Mouse (Mus musculus) lung, postnatal 0 days (tissue): ENCODE results near the gene Gm29666. TPM values are rescaled to one million over a fixed set of nuclear protein-coding genes. Genes with fewer than 3 reads are reported as not detected.
A peak's percentile ranks its signal among the peaks of the same experiment; 100 is the strongest.

Experiments
- ATAC-seq: fragments of 200-750 bp; cut with Nextera tagmentation; 2 replicates; pipeline ENCODE4 v1.8.0; 2017; ENCODE audit warnings: moderate library complexity
- DNase-seq: peaks from one replicate; pipeline ENCODE4 v3.0.0-alpha.2; 2016; ENCODE audit warnings: low spot score
- H3K27ac ChIP-seq: fragments of 300-500 bp; sonication (generic); 2 replicates; pipeline ENCODE4 v1.5.1; 2014; ENCODE audit warnings: antibody characterized with exemption, mild to moderate bottlenecking, low read length, mixed read lengths
- H3K27me3 ChIP-seq: fragments of 300-500 bp; sonication (generic); replicated peaks from 2 replicates; pipeline ENCODE4 v1.6.1; 2014; ENCODE audit warnings: low read length, mixed read lengths; ENCODE audit not compliant: insufficient read depth
- H3K36me3 ChIP-seq: fragments of 300-500 bp; sonication (generic); 2 replicates; pipeline ENCODE4 v1.6.1; 2014; ENCODE audit warnings: low read length, mixed read lengths; ENCODE audit not compliant: insufficient read depth
- H3K4me1 ChIP-seq: fragments of 300-500 bp; sonication (generic); 2 replicates; pipeline ENCODE4 v1.6.1; 2014; ENCODE audit warnings: antibody characterized with exemption, low read depth, low read length, mixed read lengths; ENCODE audit not compliant: insufficient read depth
- H3K4me2 ChIP-seq: fragments of 300-500 bp; sonication (generic); replicated peaks from 2 replicates; pipeline ENCODE4 v1.6.1; 2014; ENCODE audit warnings: low read depth, mild to moderate bottlenecking, low read length, moderate library complexity, mixed read lengths
- H3K4me3 ChIP-seq: fragments of 300-500 bp; sonication (generic); 2 replicates; pipeline ENCODE4 v1.5.1; 2014; ENCODE audit warnings: low read depth, low read length
- H3K9ac ChIP-seq: fragments of 300-500 bp; sonication (generic); replicated peaks from 2 replicates; pipeline ENCODE4 v1.6.1; 2014; ENCODE audit warnings: low read depth, mild to moderate bottlenecking
- H3K9me3 ChIP-seq: fragments of 300-500 bp; sonication (generic); 2 replicates; pipeline ENCODE4 v1.6.1; 2016; ENCODE audit warnings: low read length, mixed read lengths
- CTCF ChIP-seq: IDR thresholded peaks from 2 replicates; pipeline ENCODE4 v1.5.1; 2016; ENCODE audit warnings: antibody characterized with exemption, mild to moderate bottlenecking
- EP300 ChIP-seq: IDR thresholded peaks from 2 replicates; pipeline ENCODE4 v1.6.1; 2016; ENCODE audit warnings: antibody characterized with exemption, mild to moderate bottlenecking, control low read depth
- WGBS: fragments of 180-500 bp; shearing (Covaris S2); extraction: QIAGEN DNeasy Blood & Tissue Kit; methylation state at CpG from one replicate; pipeline ENCODE4 v1.1.7; 2014; 5-methylcytosine and 5-hydroxymethylcytosine counted together
- polyA plus RNA-seq: library from polyadenylated mRNA; unstranded; fragments of >200 nt; fragmentation: Nextera tagmentation; extraction: Ambion mirVana; gene quantifications from 2 replicates; pipeline ENCODE4 v1.2.1, GENCODE M21; 2015

Gm29666 gene
- polyA plus RNA-seq, result 0.10 and 0.12 TPM in 2 replicates

DNA sequence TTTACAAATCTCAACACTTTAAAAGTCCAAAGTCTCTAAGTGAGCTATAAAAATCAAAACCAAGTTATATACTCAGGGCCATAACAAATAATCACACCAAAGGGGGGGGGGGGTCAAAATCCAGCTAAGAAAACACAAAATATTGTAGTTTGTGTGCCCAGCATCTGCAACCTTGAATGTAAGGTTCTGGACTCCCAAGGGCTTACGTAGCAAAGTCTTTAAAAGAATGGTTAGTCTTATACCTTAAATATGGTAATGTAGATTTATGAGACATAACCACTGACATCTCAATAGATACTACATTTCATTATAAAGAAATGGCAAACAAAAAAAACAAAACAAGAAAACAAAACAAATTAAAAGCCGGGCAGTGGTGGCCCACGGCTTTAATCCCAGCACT lies at the start of gene Gm29666:
Gene Gm29666, minus strand, starts transcription at position 101 of the 400 bp plus-strand sequence.
- 95% methylated on average over 3 of the region's 3 CpGs for WGBS
- TF ChIP-seq EP300, result no peak
- TF ChIP-seq CTCF, result no peak

GRCm38 (mm10) chr15:84968534-84968933 lies 48.7 kb upstream of the Gm29666 start:
- Histone ChIP-seq H3K27ac (no peak overlapping the region), H3K4me3 (no peak overlapping the region), H3K27me3 (no peaks in the 10 kb centered on the region), H3K36me3 (no peaks in the 10 kb centered on the region), H3K4me2 (no peak overlapping the region), H3K4me1 (no peaks in the 10 kb centered on the region), H3K9ac (no peak overlapping the region), H3K9me3 (no peaks in the 10 kb centered on the region)
- no peak for TF ChIP-seq EP300
- TF ChIP-seq CTCF, result no peak
- ATAC-seq (no peak), DNase-seq (no peak)
- WGBS, result 87% methylated on average over 4 of the region's 4 CpGs

More for the DNA sequence above, at the start of gene Gm29666:
- no peaks in the 10 kb centered on the region for H3K36me3 ChIP-seq
- H3K4me1 ChIP-seq, result peaks cover 6% of the 10 kb centered on the region; the same call in 1 of the 2 replicates
- H3K4me2 ChIP-seq, result no peak within 1 kb of the TSS
- H3K27ac ChIP-seq, result no peak within 1 kb of the TSS
- no peak for DNase-seq
- no peaks in the 10 kb centered on the region for H3K9me3 ChIP-seq
- H3K27me3 ChIP-seq, result no peaks in the 10 kb centered on the region
- no peak within 1 kb of the TSS for H3K4me3 ChIP-seq
- no peak for ATAC-seq
- H3K9ac ChIP-seq, result no peak within 1 kb of the TSS

DNA sequence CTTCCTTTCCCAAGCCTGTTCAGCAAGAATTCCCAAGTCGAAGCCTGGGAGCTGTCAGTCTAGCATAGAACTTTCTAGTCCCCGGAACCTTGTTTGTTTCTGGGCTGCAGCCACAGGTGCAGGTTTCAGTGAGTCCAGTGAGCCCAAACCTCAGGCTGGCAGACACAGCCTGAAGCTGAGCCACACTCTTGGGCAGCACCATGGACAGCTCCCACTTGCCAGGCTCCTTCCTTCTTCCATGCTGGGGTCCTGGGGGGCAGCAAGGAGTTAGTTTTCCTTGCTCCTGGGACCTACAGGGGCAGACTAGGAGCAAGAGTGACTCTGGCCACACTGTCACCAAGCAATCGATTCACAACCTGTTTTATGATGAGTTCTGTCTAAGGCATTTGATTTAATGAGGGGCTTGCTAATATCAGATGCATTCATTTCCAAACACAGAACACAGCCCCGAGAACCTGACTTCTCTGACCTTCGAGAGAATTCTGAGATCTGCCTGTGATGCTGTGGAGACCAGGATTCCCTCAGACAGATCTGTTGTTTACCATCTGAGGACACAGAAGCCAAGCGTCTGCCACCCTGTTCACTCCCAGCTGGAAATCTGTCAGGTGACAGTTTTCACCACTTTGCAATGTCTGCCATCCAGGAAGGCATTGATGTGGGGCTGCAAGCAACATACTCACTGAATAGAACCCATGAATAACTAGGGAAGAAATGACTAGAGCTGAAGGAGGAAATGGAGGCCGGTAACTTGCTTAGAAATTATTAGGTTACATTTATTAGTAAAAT lies 45.9 kb upstream of the Gm29666 start:
- no peak overlapping the region for H3K9ac ChIP-seq
- no peaks in the 10 kb centered on the region for H3K9me3 ChIP-seq
- WGBS, result 55% methylated on average over 7 of the region's 7 CpGs
- TF ChIP-seq EP300 (no peak), CTCF (no peak)
- no peak overlapping the region for H3K4me2 ChIP-seq
- ATAC-seq, result no peak
- H3K27ac ChIP-seq, result no peak overlapping the region
- H3K4me1 ChIP-seq, result no peaks in the 10 kb centered on the region
- H3K27me3 ChIP-seq, result no peaks in the 10 kb centered on the region
- H3K36me3 ChIP-seq, result no peaks in the 10 kb centered on the region
- no peak overlapping the region for H3K4me3 ChIP-seq
- DNase-seq, result peak; percentile 44

- DNase-seq (no peak), ATAC-seq (no peak)
- Histone ChIP-seq H3K27ac (no peak overlapping the region), H3K4me2 (no peak overlapping the region), H3K36me3 (no peaks in the 10 kb centered on the region), H3K4me1 (no peaks in the 10 kb centered on the region), H3K9me3 (no peaks in the 10 kb centered on the region), H3K27me3 (no peaks in the 10 kb centered on the region), H3K4me3 (no peak overlapping the region), H3K9ac (no peak overlapping the region)
- WGBS, result 82% methylated on average over 5 of the region's 5 CpGs
- TF ChIP-seq EP300, result no peak
- no peak for TF ChIP-seq CTCF
Observed at GRCm38 (mm10) chr15:84964771-84965170, 44.9 kb upstream of the Gm29666 start.

- no peaks in the 10 kb centered on the region for H3K4me1 ChIP-seq
- H3K4me2 ChIP-seq, result no peak overlapping the region
- no peaks in the 10 kb centered on the region for H3K27me3 ChIP-seq
- DNase-seq (no peak), ATAC-seq (no peak)
- H3K4me3 ChIP-seq, result no peak overlapping the region
- no peaks in the 10 kb centered on the region for H3K9me3 ChIP-seq
- H3K36me3 ChIP-seq, result no peaks in the 10 kb centered on the region
- H3K9ac ChIP-seq, result no peak overlapping the region
- whole genome bisulfite sequencing, result 84% methylated on average over 2 of the region's 2 CpGs
- no peak overlapping the region for H3K27ac ChIP-seq
- TF ChIP-seq CTCF (no peak), EP300 (no peak)
Observed at GRCm38 (mm10) chr15:84962518-84962917, 42.7 kb upstream of the Gm29666 start.

DNA sequence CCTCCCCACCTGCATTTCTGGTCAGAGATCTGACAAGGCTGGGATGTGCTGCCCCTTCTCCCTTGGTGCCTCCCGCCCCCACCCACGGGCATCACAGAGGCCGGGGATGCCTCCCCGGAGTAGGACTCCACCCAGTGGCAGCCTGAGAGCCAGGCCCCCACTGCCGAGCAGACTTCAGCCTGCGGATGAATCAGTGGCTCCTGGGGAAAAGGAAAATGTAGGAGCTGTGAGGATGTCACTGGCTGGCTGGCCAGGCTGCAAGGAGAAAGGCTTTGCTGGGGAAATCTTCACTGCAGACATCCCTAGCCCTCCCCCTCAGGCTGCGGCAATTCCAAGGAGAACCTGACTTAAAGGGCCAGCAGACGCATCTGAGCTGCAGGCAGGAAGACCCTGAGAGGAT lies 40.9 kb upstream of the Gm29666 start:
- Histone ChIP-seq H3K4me1 (no peaks in the 10 kb centered on the region), H3K9me3 (no peaks in the 10 kb centered on the region), H3K36me3 (no peaks in the 10 kb centered on the region), H3K27ac (no peak overlapping the region), H3K4me3 (no peak overlapping the region), H3K9ac (no peak overlapping the region), H3K4me2 (no peak overlapping the region), H3K27me3 (no peaks in the 10 kb centered on the region)
- no peak for DNase-seq
- ATAC-seq, result no peak
- no peak for TF ChIP-seq EP300
- no peak for TF ChIP-seq CTCF
- WGBS, result 40% methylated on average over 8 of the region's 8 CpGs
